Mouse (Mus musculus): ENCODE data around the gene Fpgs. TPM values are rescaled to one million over a fixed set of nuclear protein-coding genes. Genes with fewer than 3 reads are reported as not detected.

Gene Fpgs
- total and polyA plus RNA-seq, 3 experiments, result 40.0 to 73.9 TPM; not detected in 1

DNA sequence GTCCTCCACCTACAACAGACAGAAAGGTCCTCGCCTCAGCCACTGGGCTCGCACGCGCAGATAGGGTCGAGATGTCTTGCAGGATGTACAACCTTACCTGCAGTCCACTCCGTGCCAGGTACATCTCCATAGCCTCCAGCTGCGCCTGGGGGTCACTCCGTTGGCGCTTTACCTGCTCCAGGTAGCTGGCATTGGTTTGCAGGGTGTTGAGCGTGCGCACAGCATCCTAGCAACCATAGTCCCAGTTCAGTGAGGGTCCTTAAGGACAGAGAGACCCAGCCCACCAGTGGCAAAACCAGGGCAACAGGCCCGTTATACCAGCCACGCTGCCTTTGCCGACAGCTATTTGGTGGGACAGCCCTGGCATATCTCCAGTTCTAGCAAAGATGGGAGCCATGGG lies 11.4 kb downstream of the Fpgs start:
- H3K27ac ChIP-seq (ENCODE audit: control insufficient read depth, low read depth, low read length), result no peak overlapping the region
- no peak for TF ChIP-seq MYB (IDR thresholded peaks at IDR 0.05; ENCODE audit: low read depth, low read length)
- no peak for TF ChIP-seq JUND (IDR thresholded peaks at IDR 0.05; ENCODE audit: low read depth, low read length)
- TF ChIP-seq TCF12 (IDR thresholded peaks at IDR 0.05; ENCODE audit: low read depth, low read length), result no peak
- H3K4me1 ChIP-seq (ENCODE audit: control insufficient read depth in 1 of 2, insufficient read depth in 2 of 2, low read length in 2 of 2), result peaks cover 0 to 15% of the 10 kb centered on the region in 2 experiments; a peak in 2 of 4 replicates
- peaks cover 15% of the 10 kb centered on the region for H3K79me2 ChIP-seq (ENCODE audit: control insufficient read depth, insufficient read depth, low read length, poor library complexity)
- H3K9ac ChIP-seq (ENCODE audit: control insufficient read depth, low read depth, low read length, poor library complexity, severe bottlenecking), result peak overlapping the region; percentile 97
- no peak for DNase-seq (ENCODE audit: low read depth, low spot score)
- peaks cover 0 to 10% of the 10 kb centered on the region in 2 experiments; a peak in 2 of 4 replicates for H3K36me3 ChIP-seq (ENCODE audit: control insufficient read depth in 1 of 2, insufficient read depth in 2 of 2, low read length in 2 of 2)
- H3K9me3 ChIP-seq (replicated peaks; ENCODE audit: insufficient read depth, low read length), result no peaks in the 10 kb centered on the region
- peak overlapping the region in 1 of 2 experiments; percentile 89; a peak in 2 of 4 replicates for H3K4me3 ChIP-seq (ENCODE audit: control insufficient read depth in 1 of 2, insufficient read depth in 1 of 2, low read depth in 2 of 2, low read length in 2 of 2)
- H3K27me3 ChIP-seq (ENCODE audit: control insufficient read depth in 1 of 2, insufficient read depth in 2 of 2, low read length in 2 of 2), result no peaks in the 10 kb centered on the region

DNA sequence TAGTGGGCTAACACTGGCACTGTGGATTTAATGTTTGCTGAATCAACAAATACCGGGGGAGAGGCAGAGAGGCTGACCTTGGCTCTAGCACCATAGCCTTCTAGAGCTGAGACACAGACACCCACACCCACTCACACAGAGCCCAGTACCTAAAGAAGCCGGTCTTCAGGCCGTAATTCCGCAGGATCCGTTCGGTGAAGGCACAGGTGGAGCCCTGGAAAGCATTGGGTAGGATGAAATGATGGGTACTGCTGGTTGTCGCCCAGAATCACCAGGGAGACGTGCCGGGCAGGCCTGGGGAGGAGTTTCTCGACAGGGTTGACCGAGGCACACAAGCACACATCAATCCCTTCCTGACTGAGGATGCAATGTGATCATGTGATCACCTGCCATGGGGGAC lies 12.9 kb downstream of the Fpgs start:
- H3K9ac ChIP-seq (ENCODE audit: control insufficient read depth, low read depth, low read length, poor library complexity, severe bottlenecking), result no peak overlapping the region
- no peaks in the 10 kb centered on the region for H3K27me3 ChIP-seq (ENCODE audit: control insufficient read depth in 1 of 2, insufficient read depth in 2 of 2, low read length in 2 of 2)
- H3K9me3 ChIP-seq (replicated peaks; ENCODE audit: insufficient read depth, low read length), result no peaks in the 10 kb centered on the region
- TF ChIP-seq USF1 (IDR thresholded peaks at IDR 0.05; ENCODE audit: low read depth, low read length), result 0 out of 2 replicates have a peak, but pooled peaks have one; percentile 42
- no peak for TF ChIP-seq MAFK (IDR thresholded peaks at IDR 0.05; ENCODE audit: borderline replicate concordance, low read depth, low read length)
- peaks cover 0 to 15% of the 10 kb centered on the region in 2 experiments; a peak in 2 of 4 replicates for H3K4me1 ChIP-seq (ENCODE audit: control insufficient read depth in 1 of 2, insufficient read depth in 2 of 2, low read length in 2 of 2)
- H3K27ac ChIP-seq (ENCODE audit: control insufficient read depth, low read depth, low read length), result no peak overlapping the region
- no peak for DNase-seq (ENCODE audit: low read depth, low spot score)
- H3K4me3 ChIP-seq (ENCODE audit: control insufficient read depth in 1 of 2, insufficient read depth in 1 of 2, low read depth in 2 of 2, low read length in 2 of 2), result no peak overlapping the region
- peaks cover 0 to 10% of the 10 kb centered on the region in 2 experiments; a peak in 3 of 4 replicates for H3K36me3 ChIP-seq (ENCODE audit: control insufficient read depth in 1 of 2, insufficient read depth in 2 of 2, low read length in 2 of 2)
- H3K79me2 ChIP-seq (ENCODE audit: control insufficient read depth, insufficient read depth, low read length, poor library complexity), result peaks cover 15% of the 10 kb centered on the region

DNA sequence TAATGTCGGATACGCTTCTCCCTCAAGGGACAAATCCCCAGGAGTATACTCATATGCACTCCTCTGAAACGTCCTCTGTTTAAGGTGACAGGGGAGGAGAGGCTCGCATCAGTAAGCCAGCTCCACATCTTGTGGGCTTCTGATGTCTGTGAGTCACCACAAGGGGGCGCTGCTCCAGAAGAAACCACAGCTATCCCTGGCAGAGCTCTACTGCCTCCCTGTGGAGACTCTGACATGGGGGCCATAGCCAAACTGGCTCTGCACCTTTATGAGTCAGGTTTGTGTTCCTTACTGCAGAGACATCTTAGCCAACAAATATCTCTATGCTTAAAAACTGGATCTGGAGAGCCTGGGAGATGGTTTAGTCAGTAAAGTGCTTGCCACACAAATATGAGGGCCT lies 14.5 kb downstream of the Fpgs start:
- H3K27me3 ChIP-seq (ENCODE audit: control insufficient read depth in 1 of 2, insufficient read depth in 2 of 2, low read length in 2 of 2), result no peaks in the 10 kb centered on the region
- H3K79me2 ChIP-seq (ENCODE audit: control insufficient read depth, insufficient read depth, low read length, poor library complexity), result peaks cover 15% of the 10 kb centered on the region
- H3K9me3 ChIP-seq (replicated peaks; ENCODE audit: insufficient read depth, low read length), result no peaks in the 10 kb centered on the region
- peak; percentile 94 for DNase-seq (ENCODE audit: low read depth, low spot score)
- H3K9ac ChIP-seq (ENCODE audit: control insufficient read depth, low read depth, low read length, poor library complexity, severe bottlenecking), result no peak overlapping the region
- peaks cover 0 to 13% of the 10 kb centered on the region in 2 experiments; a peak in 2 of 4 replicates for H3K4me1 ChIP-seq (ENCODE audit: control insufficient read depth in 1 of 2, insufficient read depth in 2 of 2, low read length in 2 of 2)
- H3K4me3 ChIP-seq (ENCODE audit: control insufficient read depth in 1 of 2, insufficient read depth in 1 of 2, low read depth in 2 of 2, low read length in 2 of 2), result no peak overlapping the region
- TF ChIP-seq TAL1 (IDR thresholded peaks at IDR 0.05; ENCODE audit: low read length) (no peak), SIN3A (IDR thresholded peaks at IDR 0.05; ENCODE audit: low read length) (peak; percentile 52; the same call in 1 of the 2 replicates), NRF1 (IDR thresholded peaks at IDR 0.05; ENCODE audit: insufficient read depth, low read depth, low read length, poor library complexity, severe bottlenecking) (no peak), EP300 (IDR thresholded peaks at IDR 0.05; ENCODE audit: low read depth in 1 of 2, low read length in 2 of 2) (peak in 1 of 2 experiments; percentile 18; a peak in 1 of 4 replicates), CTCF (IDR thresholded peaks at IDR 0.05 in 2 of 3, conservative IDR thresholded peaks at IDR 0.05 in 1 of 3; ENCODE audit: control insufficient read depth in 1 of 3, insufficient read depth in 1 of 3, low read depth in 2 of 3, low read length in 3 of 3, poor library complexity in 1 of 3, severe bottlenecking in 1 of 3) (peak; percentile 99 to 100 (median 100); a peak in 5 of 6 replicates), ZNF384 (IDR thresholded peaks at IDR 0.05; ENCODE audit: low read depth, low read length) (peak; percentile 44; the same call in 1 of the 2 replicates), ELF1 (IDR thresholded peaks at IDR 0.05; ENCODE audit: low read depth, low read length) (no peak), JUND (IDR thresholded peaks at IDR 0.05; ENCODE audit: low read depth, low read length) (peak; percentile 84), POLR2AphosphoS2 (IDR thresholded peaks at IDR 0.05; ENCODE audit: low read length) (no peak), ZC3H11A (IDR thresholded peaks at IDR 0.05; ENCODE audit: low read depth, low read length) (peak; percentile 84), POLR2AphosphoS5 (IDR thresholded peaks at IDR 0.05; ENCODE audit: borderline replicate concordance, low read depth, low read length) (no peak), MEF2A (IDR thresholded peaks at IDR 0.05; ENCODE audit: extremely low read depth, insufficient replicate concordance, low read depth, low read length, poor library complexity, severe bottlenecking) (no peak), MAZ (IDR thresholded peaks at IDR 0.05; ENCODE audit: low read depth, low read length) (peak; percentile 95), RCOR1 (IDR thresholded peaks at IDR 0.05; ENCODE audit: low read depth, low read length) (peak; percentile 53), HCFC1 (IDR thresholded peaks at IDR 0.05; ENCODE audit: low read depth, low read length) (peak; percentile 52; the same call in 1 of the 2 replicates), RAD21 (IDR thresholded peaks at IDR 0.05; ENCODE audit: low read depth, low read length) (peak; percentile 86), SMC3 (IDR thresholded peaks at IDR 0.05; ENCODE audit: low read depth, low read length) (peak; percentile 97)
- no peak overlapping the region for H3K27ac ChIP-seq (ENCODE audit: control insufficient read depth, low read depth, low read length)
- peaks cover 3 to 9% of the 10 kb centered on the region in 2 experiments for H3K36me3 ChIP-seq (ENCODE audit: control insufficient read depth in 1 of 2, insufficient read depth in 2 of 2, low read length in 2 of 2)

Data from MEL (cell line).